Mouse (Mus musculus): Measurements from ENCODE around the gene Dlx5. TPM values are rescaled to one million over a fixed set of nuclear protein-coding genes. Genes with fewer than 3 reads are reported as not detected.

Gene Dlx5
- total RNA-seq (2023) = not detected

GRCm38 (mm10) chr6:6881638-6882190, at the start of gene Dlx5:
TSS of gene Dlx5 (minus strand) at chr6:6882085.

GRCm38 (mm10) chr6:6863160-6863870, 18.6 kb downstream of the Dlx5 start, which contains the start of gene Dlx6:
TSS of gene Dlx6 (plus strand) at chr6:6863334.

Other genes with a start within 250 kb of the Dlx5 start
- not detected for gene Dlx6, start 18.8 kb downstream of the Dlx5 start, total RNA-seq (2023)
- 1 to 10 TPM in 1 of 2 experiments, under 1 TPM in 1; 0.55 to 1.3 TPM for gene Sdhaf3, start 73.9 kb upstream of the Dlx5 start, total RNA-seq (2023)